Mouse (Mus musculus): Measurements from ENCODE around the gene Cdon.

The Cdon gene

DNA sequence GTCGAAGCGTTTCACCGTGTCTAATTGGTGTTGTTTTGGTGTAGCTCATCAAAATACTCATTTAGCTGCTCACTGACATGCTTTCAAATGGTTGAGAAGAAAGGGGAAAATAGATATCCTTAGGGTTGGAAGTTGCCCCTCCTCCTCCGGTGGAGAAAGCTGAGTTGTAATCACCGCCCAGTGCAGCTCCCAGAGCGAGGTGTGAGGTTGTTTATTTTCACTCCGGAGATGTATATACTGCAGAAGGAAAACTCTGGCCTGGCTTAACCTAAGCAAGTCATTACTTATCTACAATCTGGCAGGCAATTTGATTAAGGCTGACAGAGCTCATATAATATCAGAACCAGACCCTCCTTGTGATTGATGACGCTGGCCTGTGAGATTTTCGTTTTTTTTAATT lies 14.6 kb downstream of the Cdon start:
- in situ Hi-C loops (cut with MboI; ENCODE audit: low sequenced_read_pairs), result no loop called here

DNA sequence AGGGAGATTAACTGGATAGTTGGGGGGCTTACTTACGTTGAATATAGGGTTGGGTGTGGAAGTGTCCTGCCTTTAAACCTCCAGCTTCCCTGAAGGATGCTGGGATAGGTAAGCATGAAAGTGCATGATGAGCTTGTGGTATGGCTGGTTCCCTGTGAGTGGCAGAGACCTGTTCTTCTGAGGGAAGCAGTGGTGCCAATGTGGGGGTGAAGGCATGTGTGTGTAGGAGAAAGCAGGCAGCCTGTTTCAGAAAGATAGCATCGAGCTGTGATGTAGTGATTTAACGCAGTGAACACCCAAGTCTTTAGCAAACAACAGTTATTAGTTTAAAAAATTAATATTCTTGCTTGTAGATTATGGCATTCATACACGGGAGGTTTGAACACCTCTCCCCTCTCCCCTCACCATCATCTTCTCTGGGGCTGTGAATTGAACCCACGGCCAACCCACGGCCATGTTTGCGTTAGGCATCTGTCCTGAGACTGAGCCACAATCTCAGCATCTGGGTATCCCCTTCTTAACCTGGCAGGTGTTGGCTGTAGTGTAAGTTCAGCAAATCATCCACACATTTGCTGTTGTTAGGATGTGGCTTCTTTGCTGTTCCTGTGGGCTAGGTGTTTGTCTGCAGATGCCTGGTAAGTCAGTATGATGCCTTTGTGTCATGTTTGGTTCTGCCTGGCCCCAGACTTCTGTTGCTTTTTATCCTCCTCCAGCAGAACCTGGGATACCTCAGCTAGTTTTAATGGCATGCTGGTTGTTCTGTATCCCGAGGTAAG lies 17.5 kb downstream of the Cdon start:
- in situ Hi-C loops (cut with MboI; ENCODE audit: low sequenced_read_pairs), result no loop called here

DNA sequence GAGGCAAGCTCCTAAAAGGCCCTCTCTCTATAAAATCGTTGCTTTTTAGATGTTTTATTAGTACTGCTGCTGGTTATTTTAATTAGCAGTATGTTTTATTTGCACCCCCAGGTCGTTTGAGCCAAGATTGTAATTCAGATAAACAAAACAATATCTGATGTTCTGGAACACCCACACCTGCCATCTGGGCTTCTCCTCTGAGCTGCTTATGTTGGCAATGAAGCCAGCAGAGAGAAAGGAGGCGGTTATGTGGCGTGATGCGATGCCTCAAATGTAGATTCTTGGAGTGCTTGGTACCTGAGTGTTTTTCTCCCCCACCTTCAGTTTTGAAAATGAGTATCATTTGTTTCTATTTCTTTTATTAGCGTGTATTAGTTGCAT lies 18.1 kb downstream of the Cdon start:
- in situ Hi-C loops (cut with MboI; ENCODE audit: low sequenced_read_pairs), result no loop called here

DNA sequence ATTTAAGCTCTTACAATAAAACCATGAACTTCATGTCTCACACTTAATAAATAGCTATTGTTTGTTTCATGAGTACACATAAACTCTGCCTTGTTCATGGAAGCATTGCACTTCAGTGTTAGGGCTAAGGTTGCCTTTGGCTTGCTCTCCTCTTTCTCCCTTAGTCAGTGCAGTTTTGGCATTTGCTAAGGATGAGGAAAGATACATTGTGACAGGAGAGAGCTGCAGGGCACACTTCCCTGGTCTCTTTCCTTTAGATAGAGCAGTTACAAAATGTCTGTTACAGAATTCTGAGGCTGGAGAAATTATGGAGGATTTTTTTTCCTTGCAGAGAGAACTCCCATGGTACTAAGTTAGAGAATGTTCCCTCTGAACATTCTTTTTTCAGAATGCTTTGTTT lies 18.8 kb downstream of the Cdon start:
- in situ Hi-C loops (cut with MboI; ENCODE audit: low sequenced_read_pairs), result no loop called here

DNA sequence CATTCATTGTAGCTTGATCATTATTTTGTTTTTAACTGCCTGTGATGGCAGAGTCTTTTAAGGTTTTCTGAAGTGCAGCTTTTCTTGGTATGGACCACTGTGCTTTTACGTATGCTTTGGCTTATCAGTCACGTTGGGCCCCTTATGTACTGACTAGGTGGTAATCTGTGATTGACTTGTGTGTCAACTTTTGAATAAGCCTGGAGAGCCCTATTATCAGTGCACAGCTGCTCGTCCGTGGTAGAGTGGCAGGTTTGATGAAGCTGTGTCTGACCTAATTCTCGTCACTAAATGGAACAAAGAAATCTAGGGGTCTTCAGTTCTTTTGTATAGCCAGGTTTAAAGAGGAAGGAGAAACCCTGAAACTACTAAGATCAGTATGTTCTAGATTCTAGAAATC lies 21.5 kb downstream of the Cdon start:
- in situ Hi-C loops (cut with MboI; ENCODE audit: low sequenced_read_pairs), result no loop called here

DNA sequence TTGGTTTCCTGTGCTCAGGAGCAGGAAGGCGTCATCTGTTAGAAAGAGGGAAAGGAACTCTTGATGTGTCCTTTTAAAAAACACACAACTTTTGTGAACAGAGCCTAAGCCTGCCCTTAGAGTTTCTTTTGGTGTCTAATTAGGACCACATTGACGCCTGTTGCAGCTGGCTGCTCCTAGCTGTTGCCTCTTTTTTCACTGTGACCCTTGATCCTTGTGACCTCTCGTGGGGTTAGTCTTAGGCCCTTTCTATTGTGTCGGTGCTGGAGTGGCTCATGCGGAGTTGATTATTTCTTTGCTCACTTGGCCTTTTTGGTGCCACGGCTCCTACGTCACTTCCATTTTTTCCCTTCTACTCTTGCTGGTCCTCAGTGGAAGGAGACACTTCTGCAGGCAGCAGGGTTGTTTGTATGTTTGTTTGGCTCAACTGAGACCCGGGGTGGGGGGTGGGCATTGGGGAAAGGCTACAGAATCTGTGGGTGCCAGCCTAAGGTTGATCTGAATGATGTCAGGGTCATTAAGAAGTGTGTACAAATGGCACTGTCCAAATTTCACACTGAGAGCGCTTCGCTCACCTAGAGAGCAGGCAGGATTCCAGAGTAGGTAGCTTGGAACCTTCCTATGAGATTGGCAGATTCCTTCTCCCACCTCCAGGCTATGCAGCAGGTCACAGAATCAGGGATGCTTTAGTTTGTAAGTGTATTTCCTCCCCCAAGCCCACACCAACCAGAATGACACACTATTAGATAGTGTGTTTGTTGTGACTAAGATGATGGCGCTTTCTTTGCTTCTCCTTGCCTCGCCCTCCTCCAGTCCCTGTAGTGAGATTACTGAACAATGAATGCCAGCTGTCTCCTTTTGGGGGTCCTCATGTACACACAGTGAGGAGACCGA lies 22.9 kb downstream of the Cdon start:
- in situ Hi-C loops (cut with MboI; ENCODE audit: low sequenced_read_pairs), result no loop called here

DNA sequence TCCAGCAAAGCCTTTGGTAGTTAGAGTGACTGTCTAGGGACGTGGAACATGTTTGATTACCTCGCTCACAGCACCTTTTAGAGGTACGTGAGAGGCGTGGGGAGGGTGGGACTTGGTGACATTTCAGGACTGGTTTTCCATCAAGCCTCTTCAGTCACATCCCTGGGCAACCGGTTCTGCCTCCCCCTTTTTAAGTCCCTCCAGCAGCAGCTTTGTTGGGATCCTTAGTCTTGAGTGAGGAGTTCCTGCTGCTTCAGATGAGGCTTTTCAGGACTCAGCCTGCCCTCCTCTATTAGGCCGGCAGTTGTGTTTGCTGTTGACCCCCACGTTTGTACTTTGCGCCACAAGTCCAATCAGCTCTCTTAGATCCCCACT lies 23.6 kb downstream of the Cdon start:
- in situ Hi-C loops (cut with MboI; ENCODE audit: low sequenced_read_pairs), result no loop called here

DNA sequence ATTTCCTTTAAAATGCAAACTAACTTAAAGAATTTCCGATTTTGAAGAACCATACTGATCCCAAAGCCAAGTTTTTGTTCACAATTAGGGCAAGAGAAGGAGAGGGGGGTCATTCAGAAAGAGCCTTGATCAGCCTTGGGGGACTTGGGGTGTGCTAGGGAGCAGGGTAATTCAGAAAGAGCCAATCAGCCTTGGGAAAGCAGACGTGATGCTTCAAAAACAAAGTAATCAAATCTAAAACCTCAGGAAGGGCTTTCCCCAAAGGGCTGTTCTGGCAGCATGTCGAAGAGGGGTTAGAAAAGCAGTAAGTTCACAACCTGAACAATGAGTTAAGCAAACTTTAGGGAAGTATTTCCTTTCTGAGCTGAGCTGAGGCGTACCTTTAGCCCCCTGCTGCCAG lies 26.0 kb downstream of the Cdon start:
- in situ Hi-C loops (cut with MboI; ENCODE audit: low sequenced_read_pairs), result no loop called here

DNA sequence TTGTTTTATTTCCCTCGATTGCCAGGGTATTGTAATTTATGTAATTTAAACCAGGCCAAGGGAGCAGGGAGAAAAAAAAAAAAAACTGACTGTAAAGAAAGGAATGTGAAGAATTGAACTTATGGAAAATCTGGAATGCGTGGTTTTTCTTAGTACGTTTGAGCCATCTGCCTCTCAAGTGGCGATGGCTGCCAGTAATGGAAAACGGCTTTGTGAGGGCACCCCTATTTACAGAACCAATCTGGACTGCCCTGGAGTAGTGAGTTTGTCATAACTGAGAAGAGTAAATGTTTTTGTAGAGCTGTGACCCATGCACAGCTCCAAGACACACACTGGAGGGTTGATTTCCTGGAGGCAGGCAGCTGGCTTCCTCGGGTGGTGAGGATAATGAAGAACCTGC lies 32.4 kb downstream of the Cdon start:
- in situ Hi-C loops (cut with MboI; ENCODE audit: low sequenced_read_pairs), result no loop called here

DNA sequence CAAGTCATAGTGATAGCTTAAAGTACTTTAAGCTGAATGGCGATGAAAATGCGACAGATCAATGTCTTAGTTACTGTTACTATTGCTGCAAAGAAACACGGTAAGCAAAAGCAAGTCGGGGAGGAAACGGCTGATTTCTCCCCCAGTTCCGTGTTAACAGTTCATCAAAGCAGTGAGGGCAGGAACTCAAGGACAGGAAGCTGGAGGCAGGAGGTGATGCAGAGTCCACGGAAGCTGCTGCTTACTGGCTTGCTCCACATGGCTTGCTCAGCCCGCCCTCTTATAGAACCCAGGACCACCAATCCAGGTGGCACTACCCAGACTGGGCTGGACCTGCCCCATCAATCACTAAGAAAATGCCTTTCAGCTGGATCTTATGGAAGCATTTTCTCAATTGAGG lies 38.7 kb downstream of the Cdon start:
- in situ Hi-C loops (cut with MboI; ENCODE audit: low sequenced_read_pairs), result no loop called here

DNA sequence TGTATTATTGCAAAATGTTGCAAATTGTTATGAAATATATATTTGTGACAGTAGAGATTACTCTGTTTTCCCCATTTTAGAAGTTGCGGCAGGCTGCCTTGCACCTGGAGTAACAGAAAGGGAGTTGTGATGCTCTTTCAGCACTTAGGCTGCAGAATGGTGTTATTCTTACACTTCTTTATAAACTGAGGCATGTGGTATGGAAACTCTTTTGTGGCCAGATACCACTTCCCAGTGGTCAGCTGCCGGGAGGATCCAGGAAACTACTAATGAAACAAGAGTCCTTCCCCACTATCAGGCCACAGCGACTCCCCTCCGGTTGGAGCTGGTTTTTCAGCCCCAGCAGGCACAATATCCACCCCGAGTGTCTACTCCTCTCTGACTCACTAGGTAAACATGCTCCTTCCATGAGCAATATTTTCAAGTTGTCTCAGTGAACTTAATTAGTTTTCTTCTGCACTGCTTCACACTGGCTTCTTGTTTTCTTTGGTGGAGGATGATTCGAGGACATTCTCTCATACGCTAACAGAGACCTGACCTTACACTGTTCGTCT lies 46.4 kb downstream of the Cdon start:
- in situ Hi-C loops (cut with MboI; ENCODE audit: low sequenced_read_pairs), result no loop called here

DNA sequence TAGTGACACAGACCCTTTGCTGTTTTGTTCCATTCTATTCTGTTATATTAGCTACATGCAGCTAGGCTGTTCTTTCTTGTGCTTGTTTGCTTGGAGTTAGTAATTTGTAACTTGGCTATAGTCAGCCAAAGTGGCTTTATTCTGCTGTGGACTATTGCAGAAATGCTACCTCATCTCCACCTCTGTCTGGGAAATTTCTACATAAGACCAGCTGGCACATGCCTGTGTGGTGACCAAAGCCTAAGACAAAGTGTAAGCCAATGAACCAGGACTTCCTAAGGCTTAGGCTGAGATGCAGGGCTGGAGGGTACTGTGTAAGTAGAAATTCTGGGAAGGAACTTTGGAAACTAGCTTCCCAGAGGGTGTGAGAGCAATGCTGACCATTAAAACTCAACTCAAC lies 48.0 kb downstream of the Cdon start:
- in situ Hi-C loops (cut with MboI; ENCODE audit: low sequenced_read_pairs), result no loop called here

DNA sequence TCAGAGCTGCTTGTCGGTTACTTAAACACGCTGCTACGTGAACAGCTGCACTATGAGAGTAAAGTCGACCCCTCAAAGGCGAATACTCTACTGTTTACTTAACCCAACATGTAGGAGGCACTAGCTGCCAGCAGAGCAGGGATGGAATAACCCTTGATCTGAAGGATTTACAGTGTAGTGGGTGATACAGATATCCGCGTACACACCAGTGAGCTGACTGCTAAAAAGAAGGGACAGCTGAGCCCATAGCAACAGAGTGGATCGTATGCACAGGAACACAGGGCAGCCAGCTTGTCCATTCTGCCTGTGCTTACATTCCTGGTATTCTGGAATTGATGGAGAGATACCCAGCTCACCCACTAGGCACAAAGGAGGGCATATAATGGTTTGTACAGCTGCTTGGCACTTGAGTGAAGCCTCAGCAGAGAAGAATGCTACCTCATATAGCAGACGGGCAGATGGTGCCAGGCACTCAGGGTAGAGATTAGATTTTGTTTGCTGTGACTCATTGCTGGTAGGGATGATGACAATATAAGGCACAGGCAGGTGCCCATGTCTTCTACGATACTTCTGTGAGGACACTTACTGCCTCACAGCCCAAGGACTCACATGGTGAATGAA lies 53.3 kb downstream of the Cdon start:
- in situ Hi-C loops (cut with MboI; ENCODE audit: low sequenced_read_pairs), result no loop called here

DNA sequence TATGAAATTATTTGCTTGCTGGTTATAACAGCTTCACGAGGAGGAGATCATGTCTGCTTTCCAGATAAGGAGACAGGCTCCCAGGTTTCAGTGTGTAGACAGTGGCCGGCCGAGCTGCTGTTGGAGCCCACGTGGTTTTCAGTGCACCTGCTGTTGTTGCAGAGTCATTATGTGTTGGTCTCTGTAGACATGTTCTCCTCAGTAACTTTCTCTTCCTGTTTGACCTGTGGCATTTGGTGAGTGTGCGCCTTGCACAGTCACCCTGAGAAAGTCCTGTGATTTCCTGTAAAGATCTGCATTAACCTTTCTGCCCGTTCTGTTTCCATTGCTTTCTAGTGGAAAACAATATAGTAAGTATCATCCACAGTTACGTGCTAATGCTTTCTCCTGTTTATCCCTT lies 54.5 kb downstream of the Cdon start:
- in situ Hi-C loops (cut with MboI; ENCODE audit: low sequenced_read_pairs), result no loop called here

DNA sequence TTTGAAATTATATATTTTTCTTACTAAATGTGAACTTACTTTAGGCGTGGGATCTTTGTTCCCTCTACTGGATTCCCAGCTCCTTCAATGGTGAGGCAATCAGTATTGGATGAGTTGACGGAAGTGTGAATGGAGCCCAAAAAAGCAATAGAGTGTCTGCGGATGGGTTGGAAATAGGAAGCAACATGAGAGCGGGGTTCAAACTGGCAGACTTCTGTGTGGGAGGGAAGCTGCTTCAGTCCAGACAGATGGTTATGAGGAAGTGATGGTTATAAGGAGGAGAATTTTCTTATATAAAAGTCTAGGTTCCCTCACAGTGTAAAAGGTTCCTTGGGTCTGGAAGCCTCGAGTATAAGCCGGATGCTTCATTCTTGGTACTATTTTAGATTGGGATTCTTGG lies 58.5 kb downstream of the Cdon start:
- in situ Hi-C loops (cut with MboI; ENCODE audit: low sequenced_read_pairs), result no loop called here

DNA sequence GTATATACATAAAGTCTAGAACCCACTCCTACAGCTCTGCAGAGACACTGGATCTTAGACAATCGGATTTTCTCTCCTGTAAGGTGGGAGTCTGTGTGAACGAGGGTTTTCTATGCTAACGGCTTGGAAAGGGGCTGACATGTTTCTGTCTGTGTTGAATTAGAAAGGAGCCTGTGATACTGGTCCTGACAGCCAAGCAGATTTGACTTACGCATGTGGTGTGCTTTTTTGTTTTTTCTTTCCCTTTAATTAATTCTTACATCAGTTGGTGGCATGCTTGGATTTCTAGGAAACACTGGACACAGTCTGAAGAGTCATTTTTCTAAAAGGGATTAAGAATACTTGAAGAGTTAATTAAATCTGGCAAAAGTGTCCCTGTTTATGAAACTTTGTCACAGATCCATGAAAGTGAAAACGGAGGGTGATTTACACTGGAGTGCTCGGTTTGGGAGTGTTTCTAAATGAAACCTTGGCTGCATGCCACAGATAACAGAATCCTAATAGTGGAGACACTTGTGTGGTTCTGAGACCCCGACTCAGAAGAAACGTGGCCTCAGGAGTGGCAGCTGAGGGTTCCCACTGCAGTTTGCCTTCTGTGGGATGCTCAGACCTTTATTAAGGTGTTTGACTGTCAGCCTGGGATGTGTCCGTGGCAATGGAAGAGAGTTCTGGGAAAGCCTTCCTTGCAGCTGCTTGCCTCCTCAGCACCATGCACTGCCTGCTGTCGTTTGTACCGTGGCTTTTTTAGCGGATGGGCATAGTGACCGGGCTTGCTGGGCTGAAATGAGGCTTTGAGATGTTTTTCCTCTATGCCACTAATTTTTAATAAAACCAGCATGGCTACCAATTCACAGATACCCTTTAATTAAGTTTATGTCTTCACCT lies 61.3 kb downstream of the Cdon start:
- in situ Hi-C loops (cut with MboI; ENCODE audit: low sequenced_read_pairs), result no loop called here

DNA sequence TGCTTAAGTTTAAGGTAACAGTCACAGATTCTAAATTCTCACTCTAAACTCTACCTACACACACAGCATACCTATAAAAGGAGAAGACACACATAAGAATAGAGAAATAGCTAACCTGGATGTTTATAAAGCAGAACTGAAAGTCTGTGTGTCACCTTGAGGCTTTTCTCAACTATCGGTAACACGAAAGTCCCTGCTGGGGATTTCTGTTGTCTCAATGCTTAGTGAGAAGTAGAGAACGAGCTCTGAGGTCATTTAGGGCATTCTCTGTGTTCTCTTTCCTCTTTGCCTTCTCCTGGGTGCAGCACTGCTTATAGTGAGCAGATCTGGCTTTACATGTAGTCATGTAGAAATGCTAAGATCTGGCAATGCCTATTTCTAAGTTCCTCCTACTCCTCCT lies 63.0 kb downstream of the Cdon start:
- in situ Hi-C loops (cut with MboI; ENCODE audit: low sequenced_read_pairs), result no loop called here

DNA sequence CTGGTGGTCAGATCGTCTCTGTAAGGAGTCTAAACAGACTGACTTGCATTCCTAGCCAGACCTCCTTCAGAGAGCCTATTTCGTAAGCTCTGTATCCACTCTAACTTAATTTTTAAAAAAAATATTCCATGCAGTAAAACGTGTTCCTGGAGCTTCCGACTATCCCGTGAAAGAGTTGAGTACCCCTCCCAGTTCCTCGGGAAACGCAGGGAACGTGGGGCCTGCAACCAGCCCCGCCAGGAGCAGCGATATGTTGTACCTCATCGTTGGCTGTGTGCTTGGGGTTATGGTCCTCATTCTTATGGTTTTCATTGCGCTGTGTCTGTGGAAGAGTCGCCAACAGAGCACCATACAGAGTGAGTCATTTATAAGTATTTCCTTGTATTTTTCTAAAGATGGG lies 65.7 kb downstream of the Cdon start:
- in situ Hi-C loops (cut with MboI; ENCODE audit: low sequenced_read_pairs), result no loop called here

DNA sequence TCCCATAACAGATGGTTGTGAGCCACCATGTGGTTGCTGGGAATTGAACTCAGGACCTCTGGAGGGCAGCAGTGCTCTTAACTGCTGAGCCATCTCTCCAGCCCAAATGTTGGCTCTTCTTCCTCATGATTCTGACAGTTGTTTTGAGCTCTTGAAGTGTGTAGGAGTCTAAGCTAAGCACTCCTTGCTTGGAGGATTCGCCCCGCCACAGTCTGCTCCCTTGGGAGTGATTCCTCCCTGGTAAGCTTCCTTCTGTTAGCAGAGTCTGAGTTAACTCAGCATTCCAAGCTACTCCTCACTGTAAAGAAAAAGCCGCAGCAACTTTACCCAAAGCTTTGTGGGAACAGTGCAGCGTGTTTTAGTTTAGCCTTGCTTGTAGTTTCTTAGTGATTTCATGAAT lies 67.6 kb downstream of the Cdon start:
- in situ Hi-C loops (cut with MboI; ENCODE audit: low sequenced_read_pairs), result no loop called here

DNA sequence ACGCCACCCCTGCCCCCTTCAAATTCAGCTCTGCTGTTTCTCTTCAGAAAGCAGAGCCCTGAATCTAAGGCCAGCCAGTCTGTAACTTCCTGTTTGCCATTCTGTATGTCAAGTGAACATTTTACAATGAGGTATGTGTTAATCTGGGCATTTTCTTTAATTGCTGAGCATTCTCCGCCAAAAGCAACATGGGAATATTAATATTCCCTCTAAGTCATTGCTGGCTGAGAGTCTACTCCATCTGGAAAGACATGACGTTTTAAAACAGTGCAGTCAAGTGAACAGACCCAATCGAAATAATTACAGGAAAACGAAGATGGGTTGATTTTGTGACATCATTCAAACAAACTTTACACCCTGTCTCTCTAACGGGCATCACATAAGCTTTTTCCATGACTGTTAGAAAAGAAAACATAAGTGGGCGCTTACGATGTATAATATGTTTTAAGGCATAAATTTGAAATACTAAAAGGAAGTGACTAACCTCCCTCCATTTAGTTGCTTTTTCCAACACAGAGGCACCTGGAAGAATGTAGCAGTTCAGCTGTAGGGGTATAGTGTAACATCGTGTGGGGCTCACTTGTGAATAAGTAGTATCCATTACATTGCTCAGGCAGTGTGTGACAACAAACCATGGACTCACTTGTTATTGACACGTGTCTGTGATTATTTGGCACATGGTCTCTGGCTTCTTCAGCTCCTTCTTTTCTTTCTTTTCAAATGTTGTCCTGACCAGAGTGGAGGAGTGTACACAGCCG lies 70.4 kb downstream of the Cdon start:
- in situ Hi-C loops (cut with MboI; ENCODE audit: low sequenced_read_pairs), result no loop called here

Measured in CH12F3 (cell line).